Mouse (Mus musculus) liver, embryonic 12.5 days (tissue): ENCODE data around the gene Zfp184. TPM values are rescaled to one million over a fixed set of nuclear protein-coding genes. Genes with fewer than 3 reads are reported as not detected.

Source experiments
- ATAC-seq: fragments of 200-750 bp; cut with Nextera tagmentation; 2 replicates; pipeline ENCODE4 v1.8.0; 2017; ENCODE audit warnings: moderate number of reproducible peaks, mild to moderate bottlenecking, moderate library complexity
- H3K27ac ChIP-seq: fragments of 300-500 bp; sonication (generic); 2 replicates; pipeline ENCODE4 v1.5.1; 2016; ENCODE audit warnings: mild to moderate bottlenecking
- H3K27me3 ChIP-seq: fragments of 300-500 bp; sonication (generic); replicated peaks from 2 replicates; pipeline ENCODE4 v1.6.1; 2016; ENCODE audit warnings: mild to moderate bottlenecking, moderate library complexity
- H3K36me3 ChIP-seq: fragments of 300-500 bp; sonication (generic); 2 replicates; pipeline ENCODE4 v1.6.1; 2016; ENCODE audit warnings: mild to moderate bottlenecking, moderate library complexity
- H3K4me1 ChIP-seq: fragments of 300-500 bp; sonication (generic); 2 replicates; pipeline ENCODE4 v1.6.1; 2016
- H3K4me2 ChIP-seq: fragments of 300-500 bp; sonication (generic); 2 replicates; pipeline ENCODE4 v1.6.1; 2016; ENCODE audit warnings: mild to moderate bottlenecking, moderate library complexity
- H3K4me3 ChIP-seq: fragments of 300-500 bp; sonication (generic); 2 replicates; pipeline ENCODE4 v1.5.1; 2016; ENCODE audit warnings: mild to moderate bottlenecking, moderate library complexity
- H3K9ac ChIP-seq: fragments of 300-500 bp; sonication (generic); 2 replicates; pipeline ENCODE4 v1.6.1; 2016; ENCODE audit warnings: mild to moderate bottlenecking, moderate library complexity
- H3K9me3 ChIP-seq: fragments of 300-500 bp; sonication (generic); replicated peaks from 2 replicates; pipeline ENCODE4 v1.6.1; 2016; ENCODE audit warnings: mild to moderate bottlenecking, moderate library complexity
- WGBS: fragments of 180-500 bp; shearing (Covaris S2); methylation state at CpG from one replicate; pipeline ENCODE4 v1.1.7; 2016; ENCODE audit not compliant: insufficient replicate concordance; 5-methylcytosine and 5-hydroxymethylcytosine counted together
- microRNA counts: library from miRNA; unstranded; fragments of <30 nt; microRNA quantifications from one replicate; lab custom pipeline; 2017
- microRNA-seq: library from miRNA; unstranded; fragments of <30 nt; microRNA quantifications from one replicate; pipeline ENCODE4, GENCODE M21; 2017
- polyA plus RNA-seq: library from polyadenylated mRNA; unstranded; fragments of >200 nt; fragmentation: Nextera tagmentation; extraction: Ambion mirVana; gene quantifications from 2 replicates; pipeline ENCODE4 v1.2.1, GENCODE M21; 2016

The Zfp184 gene
- polyA plus RNA-seq, 1 experiment from 2014 or later: 1.9 TPM

GRCm38 (mm10) chr13:22007121-22007510 is 62.2 kb downstream of the Zfp184 start:
- H3K4me1 ChIP-seq: peaks cover 24% of the 10 kb centered on the region
- H3K9ac ChIP-seq: peak overlapping the region; percentile 55; the same call in 1 of the 2 replicates
- peak overlapping the region; percentile 88 for H3K4me2 ChIP-seq
- no peak overlapping the region for H3K27ac ChIP-seq
- ATAC-seq: 0 out of 2 replicates have a peak, but pooled peaks have one; percentile 1
- peak overlapping the region; percentile 64 for H3K4me3 ChIP-seq
- WGBS: 7% methylated on average over 18 of the region's 18 CpGs
- no peaks in the 10 kb centered on the region for H3K9me3 ChIP-seq
- no peaks in the 10 kb centered on the region for H3K36me3 ChIP-seq
- peaks cover 97% of the 10 kb centered on the region for H3K27me3 ChIP-seq

GRCm38 (mm10) chr13:22007872-22008271 is 63.0 kb downstream of the Zfp184 start:
- no peaks in the 10 kb centered on the region for H3K36me3 ChIP-seq
- H3K4me3 ChIP-seq: no peak overlapping the region
- no peak overlapping the region for H3K4me2 ChIP-seq
- H3K9ac ChIP-seq: no peak overlapping the region
- no peaks in the 10 kb centered on the region for H3K9me3 ChIP-seq
- peaks cover 24% of the 10 kb centered on the region for H3K4me1 ChIP-seq
- WGBS: 49% methylated on average over 7 of the region's 7 CpGs
- no peak overlapping the region for H3K27ac ChIP-seq
- ATAC-seq: no peak
- peaks cover 97% of the 10 kb centered on the region for H3K27me3 ChIP-seq

- Histone ChIP-seq H3K27ac (no peak overlapping the region), H3K9ac (no peak overlapping the region), H3K27me3 (peaks cover 95% of the 10 kb centered on the region), H3K4me2 (no peak overlapping the region), H3K9me3 (no peaks in the 10 kb centered on the region), H3K4me3 (no peak overlapping the region), H3K4me1 (peaks cover 26% of the 10 kb centered on the region), H3K36me3 (no peaks in the 10 kb centered on the region)
- ATAC-seq: no peak
- 63% methylated on average over 3 of the region's 3 CpGs for WGBS
These were observed 63.8 kb downstream of the Zfp184 start for GRCm38 (mm10) chr13:22008707-22009106.

GRCm38 (mm10) chr13:22009642-22010041 is 64.7 kb downstream of the Zfp184 start, which contains the start of gene Prss16:
Gene Prss16 (minus strand): TSS chr13:22009742.
- no peak within 1 kb of the TSS for H3K4me3 ChIP-seq

More at GRCm38 (mm10) chr13:22009642-22010041, 64.7 kb downstream of the Zfp184 start, which contains the start of gene Prss16:
- no peak for ATAC-seq
- Histone ChIP-seq H3K4me2 (no peak within 1 kb of the TSS), H3K27me3 (peaks cover 95% of the 10 kb centered on the region), H3K4me1 (peaks cover 35% of the 10 kb centered on the region), H3K36me3 (no peaks in the 10 kb centered on the region), H3K9ac (no peak within 1 kb of the TSS), H3K9me3 (no peaks in the 10 kb centered on the region), H3K27ac (no peak within 1 kb of the TSS)
- WGBS: 25% methylated on average over 7 of the region's 7 CpGs

MicroRNAs within 50 kb of the gene (microRNA counts, 519-probe panel; counts per million panel counts)
- 6,257 counts per million, percentile 93 among the panel's probes with 10 or more counts for microRNA mmu-miR-1983 (lab: Ali Mortazavi, UCI)

Small RNA genes within 50 kb of the gene (microRNA-seq; reads per million reads assigned to microRNA genes)
- 2.8 reads per million for gene Gm44456
- 3,412 reads per million, percentile 86 among the genes with 10 or more reads in this experiment for gene Mir1983

Other genes with a start within 250 kb of the Zfp184 start
- gene Olfr1359, start 247.0 kb upstream of the Zfp184 start, polyA plus RNA-seq: not detected in 2 replicates
- gene Hist1h2bl, start 229.0 kb upstream of the Zfp184 start, polyA plus RNA-seq: 1.5 and 1.7 TPM in 2 replicates
- 13.8 and 17.6 TPM in 2 replicates for gene Hist1h2ai, start 228.7 kb upstream of the Zfp184 start, polyA plus RNA-seq
- 8.3 and 14.2 TPM in 2 replicates for gene Hist1h3h, start 227.4 kb upstream of the Zfp184 start, polyA plus RNA-seq
- gene Hist1h2bm, start 223.1 kb upstream of the Zfp184 start, polyA plus RNA-seq: 6.4 and 6.5 TPM in 2 replicates
- 0.59 and 0.75 TPM in 2 replicates for gene Hist1h4j, start 210.0 kb upstream of the Zfp184 start, polyA plus RNA-seq
- 3.7 and 5.9 TPM in 2 replicates for gene Hist1h4k, start 194.6 kb upstream of the Zfp184 start, polyA plus RNA-seq
- 42.8 and 58.5 TPM in 2 replicates for gene Hist1h2ak, start 191.3 kb upstream of the Zfp184 start, polyA plus RNA-seq
- 8.6 and 8.9 TPM in 2 replicates for gene Hist1h2bn, start 191.0 kb upstream of the Zfp184 start, polyA plus RNA-seq
- gene Hist1h1b, start 164.5 kb upstream of the Zfp184 start, polyA plus RNA-seq: 41.6 and 43.0 TPM in 2 replicates
- 169 and 188 TPM in 2 replicates for gene Hist1h3i, start 161.7 kb upstream of the Zfp184 start, polyA plus RNA-seq
- 11.2 and 14.0 TPM in 2 replicates for gene Hist1h2an, start 157.9 kb upstream of the Zfp184 start, polyA plus RNA-seq
- 3.6 and 5.6 TPM in 2 replicates for gene Hist1h2bp, start 157.6 kb upstream of the Zfp184 start, polyA plus RNA-seq
- 24.4 and 26.2 TPM in 2 replicates for gene Hist1h2bq, start 134.9 kb upstream of the Zfp184 start, polyA plus RNA-seq
- gene Hist1h2ao, start 134.6 kb upstream of the Zfp184 start, polyA plus RNA-seq: not detected in 2 replicates
- gene Hist1h4m, start 133.3 kb upstream of the Zfp184 start, polyA plus RNA-seq: not detected in 2 replicates
- 20.8 and 25.3 TPM in 2 replicates for gene Hist1h4n, start 112.9 kb upstream of the Zfp184 start, polyA plus RNA-seq
- 5,867 and 6,049 TPM in 2 replicates for gene Hist1h2ap, start 111.6 kb upstream of the Zfp184 start, polyA plus RNA-seq
- gene Hist1h2br, start 111.4 kb upstream of the Zfp184 start, polyA plus RNA-seq: 25.4 and 26.3 TPM in 2 replicates
- gene Pom121l2, start 36.1 kb downstream of the Zfp184 start, polyA plus RNA-seq: not detected in 2 replicates
- 0.22 and 0.33 TPM in 2 replicates for gene Prss16, start 64.6 kb downstream of the Zfp184 start, polyA plus RNA-seq
- 9.3 and 17.8 TPM in 2 replicates for gene Hist1h2ah, start 90.5 kb downstream of the Zfp184 start, polyA plus RNA-seq
- 4.4 and 4.8 TPM in 2 replicates for gene Hist1h2bk, start 90.8 kb downstream of the Zfp184 start, polyA plus RNA-seq
- 44.1 and 49.4 TPM in 2 replicates for gene Hist1h4i, start 96.3 kb downstream of the Zfp184 start, polyA plus RNA-seq
- gene Hist1h2ag, start 97.8 kb downstream of the Zfp184 start, polyA plus RNA-seq: 24.0 and 28.2 TPM in 2 replicates
- 14.5 and 17.1 TPM in 2 replicates for gene Hist1h2bj, start 98.1 kb downstream of the Zfp184 start, polyA plus RNA-seq
- gene Vmn1r188, start 139.3 kb downstream of the Zfp184 start, polyA plus RNA-seq: not detected in 2 replicates
- gene Vmn1r189, start 160.7 kb downstream of the Zfp184 start, polyA plus RNA-seq: not detected in 2 replicates
- not detected in 2 replicates for gene Vmn1r191, start 238.9 kb downstream of the Zfp184 start, polyA plus RNA-seq
- not detected in 2 replicates for gene Vmn1r192, start 246.0 kb downstream of the Zfp184 start, polyA plus RNA-seq